ENCODE assay signal across 11 mouse cellular contexts in the genomic region with DNA sequence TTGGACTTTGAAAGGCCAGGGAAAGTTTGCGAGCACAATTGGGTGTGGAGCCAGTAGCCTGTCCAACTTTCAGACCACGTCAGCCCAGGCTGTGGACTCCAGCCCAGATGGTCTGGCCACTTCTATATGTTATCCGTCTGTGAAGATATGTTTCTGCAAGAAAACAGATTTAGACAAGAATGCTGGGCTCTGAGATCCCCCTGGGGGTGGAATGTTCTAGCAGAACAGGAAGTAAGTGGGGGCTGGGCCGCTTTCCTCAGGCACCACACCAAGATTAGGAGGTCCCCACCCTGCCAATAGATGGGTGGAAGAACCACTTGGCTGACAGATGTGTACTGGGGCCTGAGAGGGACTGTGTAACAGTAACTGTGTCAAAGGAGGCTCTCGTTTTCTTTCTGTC. TPM values are rescaled to one million over a fixed set of nuclear protein-coding genes. Genes with fewer than 3 reads are reported as not detected.
DNase-seq lines count a peak whose midpoint lies in the region; ATAC-seq lines count a peak whose summit lies in the region.
"Had no signal": no experiment of that assay in that cellular context is flagged by ENCODE, and none has a peak within 500 bp of the region (broad histone marks: within the 10 kb centered on the region; RNA-seq: fewer than 3 reads in every experiment).

No protein-coding gene starts in this region.

- H3K4me1 ChIP-seq in liver, embryonic 12.5 days, result peaks cover 7% of the 10 kb centered on the region
- peaks cover 21% of the 10 kb centered on the region for H3K4me1 ChIP-seq in heart, embryonic 10.5 days
- H3K4me1 ChIP-seq in hindbrain, embryonic 10.5 days (replicated peaks), result 0 out of 2 replicates have a peak, but pooled peaks cover 14% of the 10 kb centered on the region
- H3K4me1 ChIP-seq: neural tube, embryonic 13.5 days had no signal

- no peak overlapping the region for H3K4me3 ChIP-seq in liver, embryonic 12.5 days
- H3K4me3 ChIP-seq in heart, embryonic 10.5 days, result no peak overlapping the region
- no peak overlapping the region for H3K4me3 ChIP-seq in hindbrain, embryonic 10.5 days
- H3K4me3 ChIP-seq: erythroblast, embryonic 14.5 days; neural tube, embryonic 13.5 days had no signal

- no peak overlapping the region for H3K9ac ChIP-seq in liver, embryonic 12.5 days
- H3K9ac ChIP-seq: neural tube, embryonic 13.5 days had no signal

- no peak for ATAC-seq in liver, embryonic 12.5 days

- H3K27ac ChIP-seq in liver, embryonic 12.5 days, result no peak overlapping the region; the same call in 1 of the 2 replicates
- H3K27ac ChIP-seq in heart, embryonic 10.5 days, result peak overlapping the region; percentile 42
- H3K27ac ChIP-seq in hindbrain, embryonic 10.5 days, result no peak overlapping the region
- H3K27ac ChIP-seq: macrophage; neural tube, embryonic 13.5 days had no signal

- peak; percentile 33 for DNase-seq in liver
- no peak for DNase-seq in heart, embryonic 10.5 days (ENCODE audit: low spot score)
- peak; percentile 63 to 75 for DNase-seq in kidney, postnatal 4 days
- DNase-seq in testis, postnatal 14 days (ENCODE audit: low spot score), result peak; percentile 21
- DNase-seq in layer of hippocampus, postnatal 36 days, result no peak
- DNase-seq in right cerebral cortex, postnatal 4 days, result no peak
- DNase-seq in hindbrain, embryonic 10.5 days (ENCODE audit: low spot score), result no peak

- no peaks in the 10 kb centered on the region for H3K36me3 ChIP-seq in liver, embryonic 12.5 days
- no peaks in the 10 kb centered on the region for H3K36me3 ChIP-seq in heart, embryonic 10.5 days
- H3K36me3 ChIP-seq in hindbrain, embryonic 10.5 days, result no peaks in the 10 kb centered on the region
- H3K36me3 ChIP-seq: neural tube, embryonic 13.5 days had no signal

- 26% methylated on average over 5 of the region's 5 CpGs for WGBS in liver, embryonic 12.5 days (ENCODE audit: insufficient replicate concordance)
- WGBS in heart, embryonic 10.5 days, result 47% methylated on average over 5 of the region's 5 CpGs
- WGBS in hindbrain, embryonic 10.5 days, result 67% methylated on average over 5 of the region's 5 CpGs

- 0 out of 2 replicates have a peak, but pooled peaks cover 3% of the 10 kb centered on the region for H3K27me3 ChIP-seq in liver, embryonic 12.5 days (replicated peaks)
- H3K27me3 ChIP-seq in heart, embryonic 10.5 days (ENCODE audit: insufficient read depth, poor library complexity, severe bottlenecking), result no peaks in the 10 kb centered on the region
- H3K27me3 ChIP-seq in hindbrain, embryonic 10.5 days (ENCODE audit: insufficient read depth, poor library complexity, severe bottlenecking), result no peaks in the 10 kb centered on the region
- H3K27me3 ChIP-seq: neural tube, embryonic 13.5 days had no signal

- H3K4me2 ChIP-seq in liver, embryonic 12.5 days, result no peak overlapping the region
- H3K4me2 ChIP-seq: neural tube, embryonic 13.5 days had no signal

- H3K9me3 ChIP-seq in liver, embryonic 12.5 days (replicated peaks), result no peaks in the 10 kb centered on the region
- H3K9me3 ChIP-seq in heart, embryonic 10.5 days, result no peaks in the 10 kb centered on the region
- H3K9me3 ChIP-seq in hindbrain, embryonic 10.5 days, result no peaks in the 10 kb centered on the region
- H3K9me3 ChIP-seq: neural tube, embryonic 13.5 days had no signal

RNA-seq across cellular contexts. Expression of gene Col5a1, which starts 37.8 kb away (rescaled TPM):
- polyA plus RNA-seq in liver, embryonic 12.5 days (2016; fragmentation: Nextera tagmentation; extraction: Ambion mirVana), result 15.0 and 15.4 TPM in 2 replicates
- polyA plus RNA-seq in heart, embryonic 10.5 days (2016; fragmentation: Nextera tagmentation; extraction: Ambion mirVana), result 31.3 and 37.4 TPM in 2 replicates
- 1 to 10 TPM; 3.6 to 3.9 TPM for total RNA-seq in layer of hippocampus, postnatal 36 days (2021)
- 21.2 and 25.6 TPM in 2 replicates for polyA plus RNA-seq in hindbrain, embryonic 10.5 days (2016; fragmentation: Nextera tagmentation; extraction: Ambion mirVana)

Comparison
In these comparisons a context has a peak if more than half of its experiments do, and no peak if none do; other contexts are left out.
1. DNase-seq: peak in liver (single experiment), kidney, postnatal 4 days (2 of 2) and testis, postnatal 14 days (single experiment); none in heart, embryonic 10.5 days (single experiment), layer of hippocampus, postnatal 36 days (0 of 2), right cerebral cortex, postnatal 4 days (single experiment) and hindbrain, embryonic 10.5 days (single experiment).